Mouse (Mus musculus): Measurements from ENCODE around the gene Dmgdh. TPM values are rescaled to one million over a fixed set of nuclear protein-coding genes. Genes with fewer than 3 reads are reported as not detected.

Gene Dmgdh
- total RNA-seq (2023) = not detected

DNA sequence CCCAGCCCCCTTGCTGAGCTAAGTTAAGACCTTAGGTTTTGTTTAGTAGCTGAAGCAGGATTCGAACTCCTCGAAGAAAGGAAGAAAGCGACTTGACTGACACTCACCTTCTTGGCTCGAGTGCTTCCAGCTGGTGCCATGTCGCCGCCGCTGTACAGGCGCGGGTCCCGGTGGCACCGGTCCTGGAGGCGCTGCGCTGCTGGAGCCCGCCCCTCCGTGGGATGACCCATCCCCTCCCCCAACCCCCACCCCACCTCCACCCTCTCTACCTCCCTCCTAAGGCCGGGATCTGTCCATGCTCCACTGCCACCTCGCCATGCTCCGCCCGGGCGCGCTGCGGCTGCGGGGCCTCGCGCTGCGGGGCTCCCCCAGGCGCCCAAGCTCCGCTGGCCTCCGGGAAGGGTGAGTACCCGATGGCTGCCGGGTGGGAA, at the start of gene Dmgdh, which contains the start of gene Bhmt2:
Gene Dmgdh (plus strand): TSS at position 303 of the 431 bp plus-strand sequence.
Gene Bhmt2 (minus strand): TSS at position 172 of the 431 bp plus-strand sequence.

DNA sequence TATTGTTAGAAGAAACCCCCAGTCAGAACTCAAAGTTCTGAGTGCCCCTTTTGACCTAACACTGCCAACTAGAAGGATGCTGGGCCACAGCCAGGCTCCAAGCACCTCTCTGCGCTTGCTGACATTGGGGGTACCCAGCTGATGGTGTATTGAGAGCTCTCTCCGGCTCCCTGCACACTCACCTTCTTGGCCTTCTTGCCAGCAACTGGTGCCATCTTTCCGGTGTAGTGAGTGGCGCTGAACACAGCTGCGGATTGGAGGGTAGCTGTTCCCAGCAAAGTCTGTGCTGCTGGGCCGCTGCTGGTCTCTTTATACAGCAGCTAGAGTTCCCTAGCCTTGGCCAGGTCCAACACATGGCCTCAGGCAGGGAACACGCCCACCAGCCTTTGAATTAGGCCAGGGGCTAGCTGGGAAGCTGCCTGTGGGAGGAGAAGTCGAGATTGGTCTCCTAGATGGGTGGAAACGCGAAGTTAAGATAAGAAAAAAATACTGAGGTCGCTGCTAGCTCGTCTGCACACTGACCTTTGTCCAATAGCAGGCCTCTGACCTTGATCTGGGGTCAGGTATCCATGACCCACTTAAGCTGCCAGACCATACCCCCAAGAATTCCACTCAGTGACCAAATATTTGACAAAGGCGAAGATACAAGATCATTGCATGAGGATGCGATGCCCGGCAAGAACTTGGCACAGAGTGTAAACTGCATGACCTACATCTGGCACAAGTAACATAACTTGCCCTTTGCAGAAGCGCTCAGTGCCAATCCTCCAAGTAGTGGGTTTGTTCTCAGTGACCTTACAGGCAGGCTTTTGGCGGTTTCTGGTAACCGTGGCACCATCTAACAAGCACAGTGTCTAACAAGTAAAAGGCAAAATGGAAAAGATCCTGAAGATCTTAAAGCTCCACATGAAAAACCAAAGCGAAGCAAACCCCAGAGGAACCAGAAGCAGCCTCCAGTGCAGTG, 36.7 kb upstream of the Dmgdh start, which contains the start of gene Bhmt:
Gene Bhmt (minus strand): TSS at position 680 of the 964 bp plus-strand sequence.

GRCm38 (mm10) chr13:93771588-93772278, 97.5 kb downstream of the Dmgdh start, which contains the start of gene Arsb:
TSS of gene Arsb (plus strand) at chr13:93771630.

Other genes starting within 250 kb of the Dmgdh start
- gene Jmy, start 174.6 kb upstream of the Dmgdh start, total RNA-seq (2023) = 10 to 100 TPM; 12.3 to 13.5 TPM
- gene Bhmt, start 36.5 kb upstream of the Dmgdh start, total RNA-seq (2023) = not detected
- gene Bhmt2, start 131 bp upstream of the Dmgdh start, total RNA-seq (2023) = not detected
- 10 to 100 TPM; 47.2 to 51.9 TPM for gene Arsb, start 97.2 kb downstream of the Dmgdh start, total RNA-seq (2023)